ENCODE assay signal across 8 mouse cellular contexts in genomic region chr4:139380207-139380748, GRCm38 (mm10). TPM values are rescaled to one million over a fixed set of nuclear protein-coding genes. Genes with fewer than 3 reads are reported as not detected.
DNase-seq lines count a peak whose midpoint lies in the region; ATAC-seq lines count a peak whose summit lies in the region.

No protein-coding gene starts in this region.

- H3K27ac ChIP-seq in heart, embryonic 14.5 days (replicated peaks in 1 of 2; ENCODE audit: control insufficient read depth in 1 of 2, insufficient read depth in 1 of 2, low read depth in 2 of 2, low read length in 2 of 2): peak overlapping the region; percentile 73 to 81
- H3K27ac ChIP-seq in liver, embryonic 13.5 days: peak overlapping the region; percentile 96
- H3K27ac ChIP-seq in stomach, embryonic 16.5 days (ENCODE audit: low read length): peak overlapping the region; percentile 84

- peak overlapping the region; percentile 88 for H3K9ac ChIP-seq in heart, embryonic 14.5 days (ENCODE audit: low read length)
- peak overlapping the region; percentile 90 for H3K9ac ChIP-seq in liver, embryonic 13.5 days
- H3K9ac ChIP-seq in stomach, embryonic 16.5 days (ENCODE audit: low read length): peak overlapping the region; percentile 92

- peak overlapping the region; percentile 63 to 76 for H3K4me3 ChIP-seq in heart, embryonic 14.5 days (ENCODE audit: control insufficient read depth in 1 of 2, insufficient read depth in 1 of 2, low read depth in 1 of 2, low read length in 2 of 2)
- H3K4me3 ChIP-seq in liver, embryonic 13.5 days (replicated peaks): peak overlapping the region; percentile 87
- peak overlapping the region; percentile 88 for H3K4me3 ChIP-seq in stomach, embryonic 16.5 days (replicated peaks; ENCODE audit: low read length)

- peak; percentile 99 for DNase-seq in c-Kit-negative CD71-positive TER-119-positive erythroid progenitor cells, embryonic 14.5 days (ENCODE audit: low read depth, low spot score)
- DNase-seq in fibroblast of lung, adult 2 months (ENCODE audit: low read depth): peak; percentile 99
- DNase-seq in kidney, postnatal 14 days: peak; percentile 100
- DNase-seq in liver, embryonic 13.5 days: peak; percentile 100
- DNase-seq in neural tube, embryonic 10.5 days (ENCODE audit: extremely low spot score, low spot score): peak; percentile 100

- H3K9me3 ChIP-seq in heart, embryonic 14.5 days (ENCODE audit: control insufficient read depth, low read length): no peaks in the 10 kb centered on the region
- H3K9me3 ChIP-seq in liver, embryonic 13.5 days (replicated peaks): no peaks in the 10 kb centered on the region
- H3K9me3 ChIP-seq in stomach, embryonic 16.5 days (replicated peaks; ENCODE audit: control insufficient read depth, low read length): no peaks in the 10 kb centered on the region

- under 1% methylated on average over 52 of the region's 54 CpGs for WGBS in heart, embryonic 14.5 days
- under 1% methylated on average over 54 of the region's 54 CpGs for WGBS in liver, embryonic 13.5 days (ENCODE audit: insufficient replicate concordance)
- under 1% methylated on average over 54 of the region's 54 CpGs for WGBS in stomach, embryonic 16.5 days

- H3K27me3 ChIP-seq in heart, embryonic 14.5 days (ENCODE audit: control insufficient read depth, insufficient read depth, low read length): no peaks in the 10 kb centered on the region
- H3K27me3 ChIP-seq in liver, embryonic 13.5 days: no peaks in the 10 kb centered on the region
- H3K27me3 ChIP-seq in stomach, embryonic 16.5 days (ENCODE audit: control insufficient read depth, insufficient read depth, low read length): no peaks in the 10 kb centered on the region

- peak overlapping the region; percentile 71 for H3K4me2 ChIP-seq in heart, embryonic 14.5 days (ENCODE audit: low read length)
- H3K4me2 ChIP-seq in liver, embryonic 13.5 days: peak overlapping the region; percentile 76
- peak overlapping the region; percentile 92 for H3K4me2 ChIP-seq in stomach, embryonic 16.5 days (ENCODE audit: low read depth, low read length)

- H3K36me3 ChIP-seq in heart, embryonic 14.5 days (ENCODE audit: control insufficient read depth, insufficient read depth, low read length): peaks cover 29% of the 10 kb centered on the region
- H3K36me3 ChIP-seq in liver, embryonic 13.5 days: peaks cover 30% of the 10 kb centered on the region
- 0 out of 2 replicates have a peak, but pooled peaks cover 5% of the 10 kb centered on the region for H3K36me3 ChIP-seq in stomach, embryonic 16.5 days (ENCODE audit: control insufficient read depth, insufficient read depth, low read length)

- peaks cover 6 to 21% of the 10 kb centered on the region in 2 experiments for H3K4me1 ChIP-seq in heart, embryonic 14.5 days (ENCODE audit: control insufficient read depth in 2 of 2, insufficient read depth in 2 of 2, low read length in 2 of 2)
- H3K4me1 ChIP-seq in liver, embryonic 13.5 days (replicated peaks): peaks cover 46% of the 10 kb centered on the region
- peaks cover 16% of the 10 kb centered on the region for H3K4me1 ChIP-seq in stomach, embryonic 16.5 days (ENCODE audit: control insufficient read depth, insufficient read depth, low read length)

- ATAC-seq in CD4-positive, CD25-positive, alpha-beta regulatory T cell, adult 4 months: peak; percentile 92
- ATAC-seq in heart, embryonic 14.5 days (ENCODE audit: insufficient number of reproducible peaks, insufficient read depth, low FRiP score, low read depth): peak; percentile 97
- peak; percentile 93 for ATAC-seq in liver, embryonic 13.5 days (ENCODE audit: low read depth)
- ATAC-seq in stomach, embryonic 16.5 days (ENCODE audit: insufficient read depth, low FRiP score): peak; percentile 99

RNA-seq across cellular contexts. Expression of gene Ubr4, which starts 27.9 kb away (rescaled TPM):
- polyA plus RNA-seq in CD4-positive, CD25-positive, alpha-beta regulatory T cell, adult 4 months (2017; shearing (Covaris generic)): 10 to 100 TPM; 53.5 to 64.8 TPM
- polyA plus RNA-seq in heart, embryonic 14.5 days (2014; fragmentation: Nextera tagmentation; extraction: Ambion mirVana): 63.8 and 67.6 TPM in 2 replicates
- polyA plus RNA-seq in liver, embryonic 13.5 days (2015; fragmentation: Nextera tagmentation; extraction: Ambion mirVana): 33.8 and 34.5 TPM in 2 replicates
- 56.9 and 59.9 TPM in 2 replicates for polyA plus RNA-seq in stomach, embryonic 16.5 days (2015; fragmentation: Nextera tagmentation; extraction: Ambion mirVana)

RNA-seq across cellular contexts. Expression of gene Emc1, which starts 27.9 kb away (rescaled TPM):
- polyA plus RNA-seq in CD4-positive, CD25-positive, alpha-beta regulatory T cell, adult 4 months (2017; shearing (Covaris generic)): 10 to 100 TPM; 25.0 to 39.0 TPM
- 36.6 and 37.7 TPM in 2 replicates for polyA plus RNA-seq in heart, embryonic 14.5 days (2014; fragmentation: Nextera tagmentation; extraction: Ambion mirVana)
- 15.4 and 17.8 TPM in 2 replicates for polyA plus RNA-seq in liver, embryonic 13.5 days (2015; fragmentation: Nextera tagmentation; extraction: Ambion mirVana)
- polyA plus RNA-seq in stomach, embryonic 16.5 days (2015; fragmentation: Nextera tagmentation; extraction: Ambion mirVana): 24.8 and 25.5 TPM in 2 replicates

RNA-seq across cellular contexts. Expression of gene Mrto4, which starts 27.9 kb away (rescaled TPM):
- polyA plus RNA-seq in CD4-positive, CD25-positive, alpha-beta regulatory T cell, adult 4 months (2017; shearing (Covaris generic)): 10 to 100 TPM; 49.4 to 61.5 TPM
- 65.1 and 65.4 TPM in 2 replicates for polyA plus RNA-seq in heart, embryonic 14.5 days (2014; fragmentation: Nextera tagmentation; extraction: Ambion mirVana)
- polyA plus RNA-seq in liver, embryonic 13.5 days (2015; fragmentation: Nextera tagmentation; extraction: Ambion mirVana): 141 and 147 TPM in 2 replicates
- polyA plus RNA-seq in stomach, embryonic 16.5 days (2015; fragmentation: Nextera tagmentation; extraction: Ambion mirVana): 81.4 and 87.1 TPM in 2 replicates

Comparison
In these comparisons a context has a peak if more than half of its experiments do, and no peak if none do; other contexts are left out.
1. Peak in every context shown above with its lines: DNase-seq, ATAC-seq, H3K4me3 ChIP-seq and H3K27ac ChIP-seq.